Mouse (Mus musculus): ENCODE data around the gene Gabpb2.
"Not testable (repeated sequence)": the region's sequence is repeated elsewhere in the genome, so short reads cannot be mapped to it uniquely, and the experiment has no call there.

The Gabpb2 gene

DNA sequence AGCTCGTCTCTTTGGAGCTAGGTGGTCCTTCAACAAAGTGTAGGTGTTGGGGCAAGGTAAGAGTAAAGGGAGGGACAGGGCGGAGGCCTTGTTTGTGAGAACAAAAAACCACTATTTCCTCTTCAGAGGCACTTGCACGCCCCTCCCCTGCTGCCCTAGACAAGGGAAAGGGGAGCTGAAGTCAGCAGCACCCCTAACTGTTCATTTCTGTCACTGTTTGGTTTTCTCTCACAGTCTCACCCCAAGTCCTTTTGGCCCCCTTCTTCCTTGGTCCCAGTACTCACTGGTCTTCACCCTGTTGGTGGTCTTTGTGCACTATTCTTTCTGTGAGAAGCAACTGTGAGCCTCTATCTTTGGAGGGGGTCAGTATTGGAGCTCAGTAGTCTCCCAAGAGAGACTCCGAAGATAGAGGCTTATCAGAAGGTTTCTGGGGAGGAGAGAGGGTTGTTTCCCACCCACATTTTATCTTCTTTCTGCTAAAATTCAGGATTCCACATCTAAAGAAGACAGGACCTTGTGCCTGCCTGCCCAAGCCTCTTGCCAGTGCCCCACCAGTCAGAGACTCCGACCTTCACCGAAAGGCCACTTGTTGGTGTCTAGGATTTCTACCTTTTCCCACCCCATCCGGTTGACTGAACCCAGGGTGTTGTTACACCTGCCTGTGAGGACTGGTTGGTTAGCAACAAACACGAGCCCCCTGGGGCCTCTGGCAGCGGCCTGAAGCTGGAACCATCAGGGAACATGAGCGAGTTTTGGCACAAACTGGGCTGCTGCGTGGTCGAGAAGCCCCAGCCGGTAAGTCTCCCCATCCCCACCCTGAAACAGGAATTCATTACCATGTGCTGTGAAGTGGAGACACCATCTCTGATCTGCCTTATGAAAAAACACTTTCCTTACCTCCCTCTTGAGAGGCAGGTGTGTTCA is 13.8 kb upstream of the Gabpb2 start, which contains the start of gene Mllt11:
Mllt11 (minus strand) TSS at position 874 of the 924 bp plus-strand sequence.
- DNase-seq (ENCODE audit: low read depth, low spot score): no peak

DNA sequence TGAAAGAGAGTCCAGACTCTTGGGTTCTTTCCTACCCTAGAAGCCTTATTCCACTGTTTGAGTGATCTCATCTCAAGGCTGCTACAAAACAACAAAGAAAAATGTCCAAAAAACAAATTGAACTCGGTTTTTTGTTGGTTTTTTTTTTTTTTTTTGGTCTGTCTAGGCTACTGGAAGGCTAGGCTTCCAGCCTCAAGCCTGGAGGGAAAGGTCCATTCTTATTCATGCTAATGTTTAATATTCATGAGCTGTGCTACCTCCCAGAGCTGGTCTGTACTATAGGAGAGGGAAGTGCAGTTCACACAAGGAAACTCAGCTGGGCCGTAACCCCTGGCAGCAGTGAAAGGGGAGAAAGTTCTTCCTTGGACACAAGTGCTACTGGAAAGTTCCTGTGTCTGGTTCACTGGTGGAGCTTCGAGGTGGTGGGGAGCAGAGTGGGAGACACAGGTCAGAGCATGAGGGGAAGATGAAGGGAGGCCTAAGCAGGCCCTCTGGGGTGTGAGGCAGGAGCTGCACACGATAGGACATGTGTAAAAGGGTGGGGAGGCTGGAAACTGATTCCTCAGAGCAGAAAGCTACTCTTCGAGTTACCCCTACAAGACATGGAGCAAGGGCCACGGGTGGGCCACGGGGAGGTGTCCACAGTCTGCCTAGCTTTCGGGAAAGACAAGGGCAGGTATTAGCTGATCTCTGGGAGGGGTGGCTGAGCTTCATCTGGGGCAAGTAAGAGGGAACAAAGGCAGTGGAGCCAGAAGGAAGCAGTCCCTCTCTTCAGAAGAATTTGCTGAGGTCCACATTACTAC is 13.0 kb upstream of the Gabpb2 start:
- no peak for DNase-seq (ENCODE audit: low read depth, low spot score)

DNA sequence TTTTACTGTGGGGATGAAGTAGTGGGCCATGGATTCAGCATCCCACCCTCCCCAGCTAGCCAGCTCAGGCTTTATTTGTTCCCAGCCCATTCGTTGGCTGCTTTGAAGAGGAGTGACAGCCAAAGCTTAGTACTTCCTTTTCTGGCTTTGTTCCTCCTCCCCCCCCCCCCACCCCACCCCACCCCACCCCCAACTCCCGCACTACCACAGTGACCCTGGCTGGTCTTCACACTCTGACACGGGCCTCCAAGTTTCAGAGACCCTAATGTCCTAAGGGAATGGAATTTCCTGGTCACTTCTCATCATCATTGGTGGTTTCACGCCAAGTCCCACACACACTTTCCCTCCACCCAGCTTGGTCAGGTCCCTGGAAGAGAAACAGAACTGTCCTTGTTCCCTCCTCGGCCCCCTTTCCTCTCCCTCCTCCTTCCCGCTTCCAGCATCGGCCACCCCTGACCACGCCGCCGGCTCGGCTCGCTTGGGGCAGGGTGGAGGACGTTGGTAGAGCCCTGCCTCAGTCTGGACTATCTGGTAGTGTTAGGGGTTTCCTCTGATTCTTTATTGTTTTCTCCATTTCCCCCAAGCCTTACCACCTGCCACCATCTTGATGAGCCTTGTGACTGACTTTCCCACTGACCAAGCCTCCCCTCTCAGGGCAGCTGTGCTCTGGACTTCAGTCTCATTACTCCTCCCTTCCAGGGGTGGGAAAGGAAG is 12.2 kb upstream of the Gabpb2 start:
- DNase-seq (ENCODE audit: low read depth, low spot score): no peak

DNA sequence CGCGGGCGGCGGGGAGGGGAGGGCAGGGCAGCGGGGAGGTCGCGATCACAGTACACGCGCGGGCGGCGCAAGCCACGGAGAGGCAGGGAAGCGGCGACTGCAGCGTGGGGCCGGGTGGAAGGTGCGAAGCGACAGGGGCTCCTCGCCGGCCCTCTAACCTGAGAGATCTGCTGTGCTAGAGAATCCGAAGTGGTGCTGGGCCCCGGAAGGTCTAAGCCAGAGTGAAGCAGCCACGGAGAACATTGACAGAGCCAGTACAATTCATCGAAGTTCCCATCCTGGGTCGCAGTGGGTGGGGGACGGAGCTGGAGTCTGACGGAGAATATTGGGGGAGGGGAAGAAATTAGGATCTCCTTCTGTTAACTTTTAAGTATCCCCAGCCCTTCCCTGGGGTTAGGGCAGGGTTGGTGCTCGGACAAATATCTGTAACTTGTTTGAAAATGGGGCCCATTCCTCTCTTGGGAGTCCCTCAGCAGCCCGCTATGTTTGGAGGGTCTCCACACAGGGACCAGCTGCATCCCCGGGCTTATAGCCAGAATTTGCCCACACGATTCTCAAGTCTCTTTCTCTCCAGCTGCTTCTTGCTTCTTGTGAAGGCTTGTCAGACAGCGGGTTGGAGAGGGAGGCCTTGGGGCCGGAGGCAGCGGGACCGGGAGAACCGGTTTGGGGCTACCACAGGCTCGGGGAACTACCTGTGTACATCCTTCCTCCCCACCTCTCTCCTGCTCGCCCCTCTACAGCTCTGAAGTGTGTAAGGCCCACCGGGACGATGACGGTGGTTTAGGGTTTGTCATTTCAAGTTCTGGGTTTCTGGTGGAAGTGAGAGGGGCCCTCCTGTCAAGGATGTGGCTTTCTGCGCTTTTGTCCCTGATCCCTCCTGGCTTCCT is 11.4 kb upstream of the Gabpb2 start:
- no peak for DNase-seq (ENCODE audit: low read depth, low spot score)

DNA sequence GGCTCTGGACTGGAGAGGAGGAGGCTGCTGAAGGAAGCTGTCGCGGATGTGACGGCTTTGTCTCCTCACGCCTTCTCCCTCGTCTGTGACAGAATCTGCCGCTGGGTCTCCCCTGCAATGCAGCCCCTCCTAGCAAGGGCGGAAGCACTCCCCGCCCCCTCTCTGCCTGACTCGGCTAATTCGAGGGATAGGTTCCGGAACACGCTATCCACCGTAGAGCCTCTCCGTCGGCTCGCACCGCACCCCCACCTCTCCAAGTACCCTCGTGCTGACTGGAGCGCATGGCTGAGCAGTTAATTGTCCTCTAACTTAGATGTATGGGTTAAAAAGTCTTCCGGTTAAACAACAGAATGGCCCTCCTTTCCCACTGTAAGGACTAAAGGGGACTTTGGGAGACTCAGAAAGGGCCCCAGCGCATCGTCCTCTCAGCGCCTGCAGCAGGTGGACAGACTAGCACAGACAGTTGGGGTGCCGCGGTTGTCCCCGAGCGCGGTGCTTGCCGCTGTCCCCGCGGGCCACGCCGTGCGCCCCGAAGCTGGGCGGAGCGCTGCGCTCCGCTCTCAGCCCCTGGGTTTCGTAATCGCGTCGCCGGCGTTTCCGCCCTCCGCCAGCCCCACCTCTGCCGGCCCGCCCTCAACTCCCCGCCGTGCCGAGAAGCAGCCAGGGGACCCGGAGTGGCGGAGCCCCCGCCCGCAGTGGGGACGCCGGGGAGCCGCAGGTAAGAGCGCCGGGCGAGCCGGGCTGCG is 10.6 kb upstream of the Gabpb2 start, which contains the start of gene Cdc42se1:
Cdc42se1 (plus strand) TSS at position 585 of the 746 bp plus-strand sequence.
- peak; percentile 59 for DNase-seq (ENCODE audit: low read depth, low spot score)

DNA sequence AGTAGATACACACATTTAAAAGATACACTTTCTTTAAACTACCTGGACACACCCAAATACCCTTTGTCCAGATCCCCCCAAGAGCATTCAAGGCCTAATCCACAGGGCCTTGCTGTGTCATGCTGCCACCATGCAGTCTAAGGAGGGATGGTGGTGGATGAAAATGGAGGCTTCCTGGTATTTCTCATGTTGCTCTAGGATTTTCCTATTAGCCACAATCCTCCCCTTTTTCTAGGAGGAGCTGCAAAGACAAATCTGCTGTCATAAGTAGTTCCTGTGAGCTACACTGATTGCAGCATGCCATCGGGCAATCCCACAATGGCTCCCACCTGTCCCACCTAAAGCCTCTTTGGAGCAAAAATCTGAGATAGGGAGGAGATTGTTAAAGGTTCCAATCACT is 9.5 kb upstream of the Gabpb2 start:
- no peak for DNase-seq (ENCODE audit: low read depth, low spot score)

DNA sequence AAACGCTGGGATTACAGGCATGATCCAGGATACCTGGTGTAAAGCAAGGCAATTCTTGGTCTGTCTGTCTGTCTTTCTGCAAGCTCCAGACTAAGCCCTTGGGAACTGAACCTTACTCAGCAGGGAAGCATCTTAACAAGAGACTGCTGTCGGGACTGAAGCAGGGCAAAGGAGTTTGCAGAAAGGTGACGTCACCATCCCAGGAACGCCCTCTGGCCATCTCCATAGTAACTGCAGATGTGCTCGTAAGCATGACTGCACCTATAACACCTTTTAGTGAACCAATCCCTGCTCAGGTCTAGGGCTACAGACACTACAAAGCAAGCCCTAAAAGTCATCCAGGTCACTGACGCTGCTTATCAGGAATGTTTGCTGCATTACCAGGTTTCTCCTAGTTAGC is 6.6 kb upstream of the Gabpb2 start:
- DNase-seq (ENCODE audit: low read depth, low spot score): no peak

DNA sequence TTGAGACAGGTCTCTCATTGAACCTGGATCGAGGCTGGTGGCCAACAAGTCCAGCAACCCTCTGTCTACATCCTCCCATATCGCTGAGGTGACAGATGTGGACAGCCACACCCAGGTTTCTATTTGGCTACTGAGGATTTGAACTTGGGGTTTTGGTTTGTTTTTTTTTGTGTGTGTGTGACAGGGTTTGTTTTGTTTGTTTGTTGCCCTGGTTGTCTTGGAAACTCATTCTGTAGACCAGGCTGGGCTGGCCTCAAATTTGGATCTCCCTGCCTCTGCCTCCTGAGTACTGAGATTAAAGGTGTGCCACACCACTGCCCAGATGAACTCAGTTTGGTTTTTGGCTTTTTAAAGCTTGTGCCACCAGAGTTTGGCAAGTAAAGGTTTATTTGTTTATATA is 5.3 kb upstream of the Gabpb2 start:
- DNase-seq (ENCODE audit: low read depth, low spot score): no peak

DNA sequence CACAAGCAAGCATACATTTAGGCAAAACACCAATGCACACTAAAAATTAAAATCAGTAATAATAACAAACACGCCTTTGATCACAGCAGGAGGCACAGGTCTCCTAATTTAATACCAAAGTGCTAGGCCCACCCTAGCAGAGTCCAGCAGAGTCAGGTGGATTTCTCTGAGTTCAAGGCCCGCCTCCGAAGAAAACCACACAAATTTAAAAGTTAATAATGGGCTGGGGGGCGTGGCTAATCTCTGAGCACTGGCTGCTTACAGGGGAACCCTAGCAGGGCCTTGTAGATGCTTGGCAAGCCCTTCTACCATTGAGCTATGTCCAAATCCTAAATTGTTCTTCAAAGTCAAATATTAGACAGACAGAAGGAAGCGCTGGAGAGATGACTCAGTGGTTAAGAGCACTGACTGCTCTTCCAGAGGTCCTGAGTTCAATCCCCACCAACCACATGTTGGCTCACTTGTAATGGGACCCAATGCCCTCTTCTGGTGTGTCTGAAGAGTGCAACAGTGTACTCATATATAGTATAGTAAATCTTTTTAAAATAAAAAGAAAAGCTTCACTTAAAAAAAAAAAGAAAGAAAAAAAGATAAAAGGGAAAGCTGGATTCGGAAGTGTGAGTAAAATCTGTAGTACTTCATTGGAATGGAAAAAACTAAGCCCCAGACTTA is 886 bp upstream of the Gabpb2 start:
- DNase-seq (ENCODE audit: low read depth, low spot score): no peak

DNA sequence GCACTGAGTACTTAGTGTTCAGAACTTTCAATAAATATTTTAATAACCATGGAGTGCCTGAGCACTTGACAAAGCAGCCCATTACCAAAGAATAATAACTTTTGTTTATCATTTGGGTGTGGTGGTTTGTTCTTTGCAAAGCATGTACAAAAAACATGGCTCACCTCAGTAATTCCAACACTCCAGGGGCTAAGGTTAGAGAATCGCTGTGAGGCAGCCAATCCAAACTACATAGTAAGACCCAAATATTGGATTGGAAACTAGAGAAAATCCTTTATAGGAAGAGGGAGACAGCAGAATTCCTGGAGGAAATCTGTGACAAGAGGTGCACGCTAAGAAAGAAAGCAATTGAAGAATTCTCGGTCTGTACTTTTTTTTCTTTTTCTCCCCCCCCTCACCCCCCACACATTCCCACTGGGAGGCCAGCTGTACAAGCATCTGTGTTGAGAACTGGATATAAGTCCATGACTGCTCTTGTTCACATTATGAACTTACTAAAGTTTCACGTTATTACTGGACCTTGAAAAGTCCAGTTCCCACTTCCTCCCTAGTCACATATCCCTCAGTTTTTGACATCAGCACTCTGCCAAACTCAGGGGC is 961 bp downstream of the Gabpb2 start:
- no peak for DNase-seq (ENCODE audit: low read depth, low spot score)

DNA sequence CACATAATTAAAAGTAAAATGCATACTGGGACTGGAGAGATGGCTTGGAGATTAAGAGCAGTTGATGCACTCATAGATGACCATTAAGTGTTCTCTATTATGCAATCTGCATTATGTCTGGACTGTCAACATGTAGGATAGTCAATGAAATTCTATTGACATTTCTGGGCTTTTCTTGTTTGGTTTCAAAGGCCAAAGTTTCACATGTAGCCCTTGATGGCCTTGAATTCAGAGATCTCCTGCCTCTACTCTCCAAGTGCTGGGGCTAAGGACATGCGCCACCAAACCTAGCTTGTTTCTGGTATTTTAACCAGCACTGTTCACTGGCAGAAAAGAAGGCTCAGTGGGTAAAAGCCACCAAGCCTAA is 4.1 kb downstream of the Gabpb2 start:
- no peak for DNase-seq (ENCODE audit: low read depth, low spot score)

DNA sequence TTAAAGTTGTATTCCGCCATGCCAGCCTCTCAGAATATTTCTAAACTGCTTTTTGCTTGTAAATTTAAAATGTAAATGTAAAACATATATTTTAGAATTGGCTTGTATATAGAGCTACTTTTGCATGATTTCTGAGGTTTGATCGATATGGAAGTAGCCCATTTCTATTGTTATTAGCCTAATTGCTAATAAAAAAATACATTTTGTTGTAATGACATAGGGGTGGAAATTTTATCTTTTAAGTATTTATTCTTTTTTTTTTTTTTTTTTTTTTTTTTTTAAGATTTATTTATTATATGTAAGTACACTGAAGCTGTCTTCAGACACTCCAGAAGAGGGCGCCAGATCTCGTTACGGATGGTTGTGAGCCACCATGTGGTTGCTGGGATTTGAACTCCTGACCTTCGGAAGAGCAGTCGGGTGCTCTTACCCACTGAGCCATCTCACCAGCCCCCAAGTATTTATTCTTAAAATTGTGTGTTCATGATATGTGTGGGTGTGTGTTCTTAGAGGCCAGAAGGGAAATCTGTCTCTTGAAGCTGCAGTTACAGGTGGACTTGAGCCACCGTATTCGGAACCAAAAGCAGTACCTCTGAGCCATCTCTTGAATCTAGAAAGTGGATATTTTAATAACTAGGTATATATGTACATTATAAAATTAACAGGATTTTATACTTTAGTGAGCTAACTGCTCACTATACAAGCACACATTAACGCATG is 4.7 kb downstream of the Gabpb2 start:
- not testable (repeated sequence) for DNase-seq (ENCODE audit: low read depth, low spot score)

DNA sequence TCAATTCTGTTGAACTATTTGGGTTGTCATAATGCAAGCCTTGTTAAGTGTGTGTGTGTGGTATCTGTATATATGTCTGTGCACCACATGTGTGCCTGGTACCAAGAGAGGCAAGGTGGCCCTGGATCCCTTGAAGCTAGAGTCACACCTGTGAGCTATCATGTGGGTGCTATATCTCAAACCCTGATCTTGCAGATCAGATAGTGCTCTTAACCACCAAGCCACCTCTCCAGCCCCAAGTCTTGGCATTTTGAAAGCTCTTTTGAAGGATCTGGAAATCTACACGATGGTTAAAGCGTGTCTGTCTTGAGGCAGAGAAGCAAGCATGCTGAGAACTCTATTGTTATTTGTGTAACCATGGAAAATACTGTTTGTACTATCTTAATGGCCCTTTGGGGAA is 7.1 kb downstream of the Gabpb2 start:
- DNase-seq (ENCODE audit: low read depth, low spot score): no peak

DNA sequence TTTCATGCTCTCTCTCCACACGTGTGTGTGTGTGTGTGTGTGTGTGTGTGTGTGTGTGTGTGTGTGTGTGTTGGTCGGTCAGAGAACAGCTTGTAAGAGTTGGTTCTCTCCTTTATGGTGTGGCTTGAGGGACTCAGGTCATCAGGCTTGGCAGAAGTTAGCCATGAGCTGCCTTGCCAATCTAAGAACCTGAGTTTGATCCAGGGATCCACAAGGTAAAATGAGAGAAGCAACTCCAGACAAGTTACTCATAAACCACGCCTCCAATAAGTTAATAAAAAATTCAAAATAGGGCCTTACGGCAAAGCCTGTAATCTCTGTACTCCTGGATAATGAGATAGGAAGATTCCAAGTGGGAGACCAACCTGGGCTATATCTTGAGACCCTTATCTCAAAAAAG is 9.4 kb downstream of the Gabpb2 start:
- DNase-seq (ENCODE audit: low read depth, low spot score): no peak

DNA sequence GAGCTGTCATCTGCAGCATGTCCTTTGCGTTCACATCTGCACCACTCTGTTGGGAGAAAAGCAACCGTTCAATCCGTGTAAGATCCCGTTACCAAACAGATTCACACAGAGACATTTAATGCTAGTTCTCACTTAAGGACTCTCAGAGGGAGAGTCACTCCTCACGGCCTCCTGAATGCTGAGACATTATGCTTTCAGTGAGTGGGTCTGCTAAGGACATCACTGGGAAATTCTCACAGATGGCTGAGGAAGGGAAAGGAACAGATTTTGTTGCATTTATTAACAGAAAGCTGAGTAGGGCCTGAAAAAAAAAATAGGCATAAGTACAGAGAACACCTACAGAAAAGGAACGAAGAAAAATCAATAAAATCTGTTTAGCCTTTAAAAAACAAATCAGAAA is 13.8 kb downstream of the Gabpb2 start:
- no peak for DNase-seq (ENCODE audit: low read depth, low spot score)

DNA sequence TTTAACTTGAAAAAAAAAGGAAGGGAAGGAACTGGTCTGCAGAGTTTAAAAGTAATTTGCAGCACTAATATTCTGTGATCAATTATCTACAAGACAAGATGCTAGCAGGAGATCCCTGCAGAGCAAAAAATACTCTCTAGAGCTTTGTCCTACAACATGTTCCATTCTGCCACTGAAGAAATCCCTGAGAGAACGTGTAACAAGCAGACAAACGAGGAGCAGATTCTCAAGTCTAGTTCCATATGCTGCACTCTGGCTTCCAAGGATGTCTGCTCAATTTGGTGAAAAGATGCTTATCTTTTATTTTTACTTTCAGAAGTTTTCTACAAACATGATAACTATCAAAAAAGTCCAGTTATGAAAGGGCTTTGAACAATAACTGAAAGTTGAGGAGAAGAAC is 17.2 kb downstream of the Gabpb2 start:
- DNase-seq (ENCODE audit: low read depth, low spot score): no peak

DNA sequence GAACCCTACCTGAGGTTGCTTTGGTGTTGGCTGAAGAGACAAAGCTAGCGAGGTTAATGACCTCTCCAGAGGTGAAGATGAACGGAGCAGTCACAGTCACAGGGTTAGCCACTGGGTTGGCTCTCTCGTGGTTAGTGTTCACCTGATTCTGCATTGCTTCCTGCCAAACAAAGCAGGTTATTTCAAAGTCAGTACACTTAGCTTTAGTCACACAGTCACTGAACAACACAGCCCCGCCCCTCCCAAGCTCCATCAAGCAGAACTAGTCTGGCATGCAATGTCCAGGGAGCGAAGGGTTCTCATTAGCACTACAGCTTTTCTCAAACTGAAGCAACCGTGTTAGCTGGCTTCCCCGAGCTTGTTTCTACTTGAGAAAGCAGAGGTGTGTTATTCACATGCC is 17.6 kb downstream of the Gabpb2 start:
- no peak for DNase-seq (ENCODE audit: low read depth, low spot score)

DNA sequence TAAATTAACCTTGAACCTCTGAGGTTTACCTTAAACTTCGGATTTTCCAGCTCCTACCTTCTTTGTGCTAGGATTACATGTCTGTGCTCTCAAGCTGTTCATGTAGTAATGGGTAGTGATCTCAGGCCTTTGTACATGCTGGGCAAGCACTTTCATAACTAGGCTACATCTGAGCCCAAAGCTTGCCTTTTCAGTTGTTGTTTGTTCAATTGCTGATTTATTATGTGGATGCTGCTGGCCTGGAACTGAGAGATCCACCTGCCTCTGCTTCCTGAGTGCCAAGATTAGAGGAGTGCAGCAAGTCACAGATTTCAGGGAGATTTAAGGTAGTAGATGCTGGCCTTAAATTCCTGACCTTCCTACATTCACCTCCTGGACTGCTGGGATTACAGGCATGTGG is 18.6 kb downstream of the Gabpb2 start:
- no peak for DNase-seq (ENCODE audit: low read depth, low spot score)

DNA sequence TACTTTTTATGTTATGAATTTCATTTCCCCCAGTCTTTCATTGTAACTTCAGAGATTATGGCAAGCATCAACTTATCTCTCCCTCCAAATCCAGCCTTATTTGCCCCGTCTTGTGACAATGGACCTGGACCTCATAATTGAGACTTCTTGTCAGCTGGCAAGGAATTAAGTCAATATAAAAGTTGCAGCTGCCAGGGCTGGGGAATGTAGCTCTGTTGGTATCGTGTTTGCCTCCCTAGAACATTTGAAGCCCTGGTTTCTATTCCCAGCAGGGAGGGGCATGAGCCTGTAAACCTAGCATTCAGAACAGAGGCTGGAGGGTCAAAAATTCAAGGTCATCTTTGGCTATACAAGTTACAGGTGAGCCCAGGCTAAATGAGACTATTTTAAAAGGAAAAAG is 21.9 kb downstream of the Gabpb2 start:
- no peak for DNase-seq (ENCODE audit: low read depth, low spot score)
